Mouse (Mus musculus): ENCODE measurements around the gene Hyal3.

Gene Hyal3

GRCm38 (mm10) chr9:107594281-107595062 is 13.9 kb downstream of the Hyal3 start:
- DNase-seq (ENCODE audit: low spot score), result no peak

- no peak for DNase-seq (ENCODE audit: low spot score)
Measured at GRCm38 (mm10) chr9:107596619-107597569, 16.3 kb downstream of the Hyal3 start.

- DNase-seq (ENCODE audit: low spot score), result no peak
Measured at GRCm38 (mm10) chr9:107598385-107598784, 17.8 kb downstream of the Hyal3 start.

- DNase-seq (ENCODE audit: low spot score), result no peak
Measured at GRCm38 (mm10) chr9:107599433-107599832, 18.8 kb downstream of the Hyal3 start.

GRCm38 (mm10) chr9:107599842-107600241 is 19.2 kb downstream of the Hyal3 start:
- DNase-seq (ENCODE audit: low spot score), result no peak

- no peak for DNase-seq (ENCODE audit: low spot score)
Measured at GRCm38 (mm10) chr9:107600745-107601144, 20.1 kb downstream of the Hyal3 start.

GRCm38 (mm10) chr9:107601275-107601674 is 20.7 kb downstream of the Hyal3 start:
- no peak for DNase-seq (ENCODE audit: low spot score)

- peak; percentile 87 for DNase-seq (ENCODE audit: low spot score)
Measured at GRCm38 (mm10) chr9:107602068-107602648, 21.5 kb downstream of the Hyal3 start.

GRCm38 (mm10) chr9:107603251-107603650 is 22.6 kb downstream of the Hyal3 start:
- no peak for DNase-seq (ENCODE audit: low spot score)

GRCm38 (mm10) chr9:107605041-107605661 is 24.5 kb downstream of the Hyal3 start:
- no peak for DNase-seq (ENCODE audit: low spot score)

- no peak for DNase-seq (ENCODE audit: low spot score)
Measured at GRCm38 (mm10) chr9:107606591-107606990, 26.0 kb downstream of the Hyal3 start.

GRCm38 (mm10) chr9:107607036-107607435 is 26.4 kb downstream of the Hyal3 start:
- DNase-seq (ENCODE audit: low spot score), result no peak

- no peak for DNase-seq (ENCODE audit: low spot score)
Measured at GRCm38 (mm10) chr9:107607653-107608245, 27.1 kb downstream of the Hyal3 start.

GRCm38 (mm10) chr9:107608741-107609432 is 28.3 kb downstream of the Hyal3 start, which contains the start of gene Sema3b:
Gene Sema3b (minus strand): TSS chr9:107609229.
- no peak for DNase-seq (ENCODE audit: low spot score)

GRCm38 (mm10) chr9:107609433-107609830 is 28.8 kb downstream of the Hyal3 start:
- DNase-seq (ENCODE audit: low spot score), result no peak

GRCm38 (mm10) chr9:107611456-107612190 is 31.0 kb downstream of the Hyal3 start:
- no peak for DNase-seq (ENCODE audit: low spot score)

- peak; percentile 98 for DNase-seq (ENCODE audit: low spot score)
Measured at GRCm38 (mm10) chr9:107612191-107612944, 31.8 kb downstream of the Hyal3 start.

- DNase-seq (ENCODE audit: low spot score), result no peak
Measured at GRCm38 (mm10) chr9:107612945-107613569, 32.4 kb downstream of the Hyal3 start.

- no peak for DNase-seq (ENCODE audit: low spot score)
Measured at GRCm38 (mm10) chr9:107615035-107615434, 34.4 kb downstream of the Hyal3 start.
